17 mouse cellular contexts compared by ENCODE assay signal in the genomic region with DNA sequence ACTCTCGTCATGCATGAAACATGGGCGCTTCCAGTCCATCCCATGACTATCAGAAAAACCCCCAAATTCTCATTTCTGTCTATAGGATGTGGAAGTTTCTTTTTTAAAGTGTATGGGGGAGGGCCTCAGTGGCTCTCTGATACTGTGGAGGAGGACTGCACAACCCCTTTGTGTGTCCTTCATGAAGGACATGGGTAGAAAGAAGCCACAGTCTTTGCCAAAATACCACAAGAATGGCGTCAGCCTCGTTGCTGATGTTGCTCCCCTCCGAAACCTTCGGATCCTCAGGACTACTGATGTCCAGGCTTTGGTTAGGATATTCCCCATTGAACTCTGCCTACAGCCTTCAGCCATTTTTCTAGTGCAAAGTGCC. TPM values are rescaled to one million over a fixed set of nuclear protein-coding genes. Genes with fewer than 3 reads are reported as not detected.
A peak's percentile ranks its signal among the peaks of the same experiment; 100 is the strongest.
DNase-seq lines count a peak whose midpoint lies in the region; ATAC-seq and TF ChIP-seq lines count a peak whose summit lies in the region.
"Had no signal": no experiment of that assay in that cellular context is flagged by ENCODE, and none has a peak within 500 bp of the region (broad histone marks: within the 10 kb centered on the region; RNA-seq: fewer than 3 reads in every experiment).

No protein-coding gene starts in this region.

- peak overlapping the region; percentile 29; the same call in 1 of the 2 replicates for H3K27ac ChIP-seq in heart, embryonic 10.5 days
- H3K27ac ChIP-seq in hindbrain, embryonic 16.5 days (ENCODE audit: low read depth, low read length), result no peak overlapping the region
- no peak overlapping the region for H3K27ac ChIP-seq in hindbrain, embryonic 13.5 days
- 0 out of 2 replicates have a peak overlapping the region, but pooled peaks have one; percentile 28 for H3K27ac ChIP-seq in olfactory bulb, adult 2 months (ENCODE audit: insufficient read depth, low read depth, low read length)
- H3K27ac ChIP-seq: forebrain, embryonic 13.5 days; kidney, embryonic 15.5 days; neural tube, embryonic 13.5 days had no signal

- H3K9me3 ChIP-seq in heart, embryonic 10.5 days, result no peaks in the 10 kb centered on the region
- no peaks in the 10 kb centered on the region for H3K9me3 ChIP-seq in hindbrain, embryonic 16.5 days (ENCODE audit: control insufficient read depth, low read length)
- H3K9me3 ChIP-seq in hindbrain, embryonic 13.5 days, result no peaks in the 10 kb centered on the region
- H3K9me3 ChIP-seq: forebrain, embryonic 13.5 days; kidney, embryonic 15.5 days; neural tube, embryonic 13.5 days had no signal

- H3K4me1 ChIP-seq in heart, embryonic 10.5 days, result peaks cover 13% of the 10 kb centered on the region; the same call in 1 of the 2 replicates
- H3K4me1 ChIP-seq in hindbrain, embryonic 16.5 days (ENCODE audit: control insufficient read depth, insufficient read depth, low read depth, low read length), result no peaks in the 10 kb centered on the region
- H3K4me1 ChIP-seq in hindbrain, embryonic 13.5 days (replicated peaks), result no peaks in the 10 kb centered on the region
- peaks cover 5% of the 10 kb centered on the region for H3K4me1 ChIP-seq in olfactory bulb, adult 2 months (ENCODE audit: control insufficient read depth, insufficient read depth, low read length)
- H3K4me1 ChIP-seq: forebrain, embryonic 13.5 days; neural tube, embryonic 13.5 days had no signal

- no peak overlapping the region for H3K4me2 ChIP-seq in hindbrain, embryonic 16.5 days (ENCODE audit: low read length)
- no peak overlapping the region for H3K4me2 ChIP-seq in hindbrain, embryonic 13.5 days
- H3K4me2 ChIP-seq: forebrain, embryonic 13.5 days; kidney, embryonic 15.5 days; neural tube, embryonic 13.5 days had no signal

- ATAC-seq in hindbrain, embryonic 16.5 days, result peak; percentile 12; the same call in 1 of the 2 replicates
- no peak for ATAC-seq in hindbrain, embryonic 13.5 days (ENCODE audit: low FRiP score)

- TF ChIP-seq POLR2A in olfactory bulb, adult 2 months (IDR thresholded peaks at IDR 0.05; ENCODE audit: insufficient read depth, low read depth, low read length), result no peak

- no peak for DNase-seq in heart, embryonic 10.5 days (ENCODE audit: low spot score)
- DNase-seq in heart, adult 8-10 months (ENCODE audit: low spot score), result no peak
- peak; percentile 6 for DNase-seq in adipocyte (ENCODE audit: low spot score)
- no peak for DNase-seq in c-Kit-positive CD71-positive TER-119-positive erythroid progenitor cells, embryonic 14.5 days (ENCODE audit: low spot score)
- DNase-seq: cerebellum, adult 11-12 months; gastrocnemius, postnatal 36 days; layer of hippocampus, postnatal 36 days; lung, adult 18-20 months; right cerebral cortex, postnatal 25 days; thymus, postnatal 4 days had no signal

- 89% methylated on average over 6 of the region's 6 CpGs for WGBS in heart, embryonic 10.5 days
- 93% methylated on average over 6 of the region's 6 CpGs for WGBS in hindbrain, embryonic 16.5 days
- 99% methylated on average over 6 of the region's 6 CpGs for WGBS in hindbrain, embryonic 13.5 days
- 76% methylated on average over 6 of the region's 6 CpGs for WGBS in olfactory bulb, adult 2 months

- H3K9ac ChIP-seq in hindbrain, embryonic 16.5 days (ENCODE audit: low read depth, low read length), result no peak overlapping the region
- no peak overlapping the region for H3K9ac ChIP-seq in hindbrain, embryonic 13.5 days
- H3K9ac ChIP-seq: forebrain, embryonic 13.5 days; kidney, embryonic 15.5 days; neural tube, embryonic 13.5 days had no signal

- no peak overlapping the region for H3K4me3 ChIP-seq in heart, embryonic 10.5 days
- no peak overlapping the region for H3K4me3 ChIP-seq in hindbrain, embryonic 16.5 days (ENCODE audit: low read length)
- H3K4me3 ChIP-seq in hindbrain, embryonic 13.5 days, result no peak overlapping the region
- no peak overlapping the region for H3K4me3 ChIP-seq in olfactory bulb, adult 2 months (ENCODE audit: insufficient read depth, low read depth, low read length)
- H3K4me3 ChIP-seq: forebrain, embryonic 13.5 days; kidney, embryonic 15.5 days; neural tube, embryonic 13.5 days had no signal

- TF ChIP-seq CTCF in olfactory bulb, adult 2 months (IDR thresholded peaks at IDR 0.05; ENCODE audit: insufficient read depth, low read depth, low read length), result no peak

- H3K36me3 ChIP-seq in heart, embryonic 10.5 days, result peaks cover 44% of the 10 kb centered on the region
- H3K36me3 ChIP-seq in hindbrain, embryonic 16.5 days (ENCODE audit: control insufficient read depth, insufficient read depth, low read length), result peaks cover 8% of the 10 kb centered on the region
- H3K36me3 ChIP-seq in hindbrain, embryonic 13.5 days, result peaks cover 31% of the 10 kb centered on the region

- no peaks in the 10 kb centered on the region for H3K27me3 ChIP-seq in heart, embryonic 10.5 days (ENCODE audit: insufficient read depth, poor library complexity, severe bottlenecking)
- no peaks in the 10 kb centered on the region for H3K27me3 ChIP-seq in hindbrain, embryonic 16.5 days (replicated peaks; ENCODE audit: control insufficient read depth, insufficient read depth, low read length)
- no peaks in the 10 kb centered on the region for H3K27me3 ChIP-seq in hindbrain, embryonic 13.5 days
- H3K27me3 ChIP-seq: forebrain, embryonic 13.5 days; kidney, embryonic 15.5 days; neural tube, embryonic 13.5 days had no signal

RNA-seq across cellular contexts. Expression of gene Nxnl2, which starts 14.8 kb away (rescaled TPM):
- 0.26 and 0.53 TPM in 2 replicates for polyA plus RNA-seq in heart, embryonic 10.5 days (2016; fragmentation: Nextera tagmentation; extraction: Ambion mirVana)
- total RNA-seq in heart, adult 8-10 months (2022), result under 1 TPM in 3 of 4 experiments, not detected in 1; 0.28 to 0.47 (median 0.34) TPM
- 4.1 and 6.0 TPM in 2 replicates for polyA plus RNA-seq in hindbrain, embryonic 16.5 days (2015; fragmentation: Nextera tagmentation; extraction: Ambion mirVana)
- 0.76 and 0.77 TPM in 2 replicates for polyA plus RNA-seq in hindbrain, embryonic 13.5 days (2015; fragmentation: Nextera tagmentation; extraction: Ambion mirVana)
- polyA plus RNA-seq in olfactory bulb, adult 2 months (2012; ENCODE audit: insufficient read depth, insufficient read length, low replicate concordance, missing spikeins), result not detected in 2 replicates
- total RNA-seq: megakaryocyte-erythroid progenitor cell, adult 5-6 weeks had no signal

RNA-seq across cellular contexts. Expression of gene Spin1, which starts 55.3 kb away (rescaled TPM):
- polyA plus RNA-seq in heart, embryonic 10.5 days (2016; fragmentation: Nextera tagmentation; extraction: Ambion mirVana), result 55.5 and 63.4 TPM in 2 replicates
- 10 to 100 TPM; 28.5 to 34.5 (median 32.8) TPM for total RNA-seq in heart, adult 8-10 months (2022)
- 145 and 158 TPM in 2 replicates for polyA plus RNA-seq in hindbrain, embryonic 16.5 days (2015; fragmentation: Nextera tagmentation; extraction: Ambion mirVana)
- polyA plus RNA-seq in hindbrain, embryonic 13.5 days (2015; fragmentation: Nextera tagmentation; extraction: Ambion mirVana), result 132 and 133 TPM in 2 replicates
- polyA plus RNA-seq in olfactory bulb, adult 2 months (2012; ENCODE audit: insufficient read depth, insufficient read length, low replicate concordance, missing spikeins), result not detected in 2 replicates

Comparison
In these comparisons a context has a peak if more than half of its experiments do, and no peak if none do; other contexts are left out.
1. H3K27ac ChIP-seq: peak in heart, embryonic 10.5 days (single experiment) and olfactory bulb, adult 2 months (single experiment); none in hindbrain, embryonic 16.5 days (single experiment) and hindbrain, embryonic 13.5 days (single experiment).